Mouse (Mus musculus) liver, embryonic 13.5 days (tissue): ENCODE results near the gene Eif2ak4. TPM values are rescaled to one million over a fixed set of nuclear protein-coding genes. Genes with fewer than 3 reads are reported as not detected.

ENCODE experiments used
- ATAC-seq: fragments of 200-750 bp; cut with Nextera tagmentation; 2 replicates; pipeline ENCODE4 v1.8.0; 2017; ENCODE audit warnings: low read depth, mild to moderate bottlenecking, moderate number of reproducible peaks, moderate library complexity
- DNase-seq: peaks from one replicate; pipeline ENCODE4 v3.0.0; 2022
- H3K27ac ChIP-seq: fragments of 300-500 bp; sonication (generic); 2 replicates; pipeline ENCODE4 v1.5.1; 2015; ENCODE audit warnings: moderate library complexity, mild to moderate bottlenecking, inconsistent platforms
- H3K27me3 ChIP-seq: fragments of 300-500 bp; sonication (generic); 2 replicates; pipeline ENCODE4 v1.6.1; 2015; ENCODE audit warnings: mild to moderate bottlenecking, inconsistent platforms
- H3K36me3 ChIP-seq: fragments of 300-500 bp; sonication (generic); 2 replicates; pipeline ENCODE4 v1.6.1; 2015; ENCODE audit warnings: mild to moderate bottlenecking, inconsistent platforms
- H3K4me1 ChIP-seq: fragments of 300-500 bp; sonication (generic); replicated peaks from 2 replicates; pipeline ENCODE4 v1.6.1; 2015; ENCODE audit warnings: inconsistent platforms
- H3K4me2 ChIP-seq: fragments of 300-500 bp; sonication (generic); 2 replicates; pipeline ENCODE4 v1.6.1; 2015; ENCODE audit warnings: inconsistent platforms, mild to moderate bottlenecking, moderate library complexity
- H3K4me3 ChIP-seq: fragments of 300-500 bp; sonication (generic); replicated peaks from 2 replicates; pipeline ENCODE4 v1.5.1; 2015; ENCODE audit warnings: mild to moderate bottlenecking, inconsistent platforms
- H3K9ac ChIP-seq: fragments of 300-500 bp; sonication (generic); 2 replicates; pipeline ENCODE4 v1.6.1; 2015; ENCODE audit warnings: mild to moderate bottlenecking, inconsistent platforms
- H3K9me3 ChIP-seq: fragments of 300-500 bp; sonication (generic); replicated peaks from 2 replicates; pipeline ENCODE4 v1.6.1; 2016; ENCODE audit warnings: inconsistent platforms
- WGBS: fragments of 180-500 bp; shearing (Covaris S2); methylation state at CpG from one replicate; pipeline ENCODE4 v1.1.7; 2015; ENCODE audit not compliant: insufficient replicate concordance; 5-methylcytosine and 5-hydroxymethylcytosine counted together
- polyA plus RNA-seq: library from polyadenylated mRNA; unstranded; fragments of >200 nt; fragmentation: Nextera tagmentation; extraction: Ambion mirVana; gene quantifications from 2 replicates; pipeline ENCODE4 v1.2.1, GENCODE M21; 2015

Eif2ak4 gene
- 4.6 and 5.1 TPM in 2 replicates for polyA plus RNA-seq

GRCm38 (mm10) chr2:118388341-118389335, at the start of gene Eif2ak4:
Gene Eif2ak4, plus strand, starts transcription at chr2:118388618.
- H3K4me1 ChIP-seq, result peaks cover 34% of the 10 kb centered on the region
- no peaks in the 10 kb centered on the region for H3K36me3 ChIP-seq
- H3K9ac ChIP-seq, result peak within 1 kb of the TSS; percentile 89
- H3K4me3 ChIP-seq, result peak within 1 kb of the TSS; percentile 86
- ATAC-seq (peak; percentile 97), DNase-seq (peak; percentile 100)
- H3K27me3 ChIP-seq, result no peaks in the 10 kb centered on the region
- under 1% methylated on average over 61 of the region's 61 CpGs for WGBS
- no peaks in the 10 kb centered on the region for H3K9me3 ChIP-seq
- H3K4me2 ChIP-seq, result peak within 1 kb of the TSS; percentile 89
- H3K27ac ChIP-seq, result peak within 1 kb of the TSS; percentile 76

GRCm38 (mm10) chr2:118341295-118341694, 47.1 kb upstream of the Eif2ak4 start:
- H3K9ac ChIP-seq, result no peak overlapping the region
- no peaks in the 10 kb centered on the region for H3K27me3 ChIP-seq
- H3K36me3 ChIP-seq, result no peaks in the 10 kb centered on the region
- H3K4me3 ChIP-seq, result no peak overlapping the region
- ATAC-seq, result no peak
- no peak overlapping the region for H3K4me2 ChIP-seq
- DNase-seq, result no peak
- no peaks in the 10 kb centered on the region for H3K4me1 ChIP-seq
- 62% methylated on average over 7 of the region's 7 CpGs for WGBS
- no peak overlapping the region for H3K27ac ChIP-seq
- H3K9me3 ChIP-seq, result no peaks in the 10 kb centered on the region

GRCm38 (mm10) chr2:118343897-118344296, 44.5 kb upstream of the Eif2ak4 start:
- no peak overlapping the region for H3K9ac ChIP-seq
- no peak for DNase-seq
- no peaks in the 10 kb centered on the region for H3K9me3 ChIP-seq
- no peak overlapping the region for H3K4me3 ChIP-seq
- no peak overlapping the region for H3K27ac ChIP-seq
- 52% methylated on average over 3 of the region's 3 CpGs for WGBS
- no peaks in the 10 kb centered on the region for H3K36me3 ChIP-seq
- no peak overlapping the region for H3K4me2 ChIP-seq
- no peaks in the 10 kb centered on the region for H3K4me1 ChIP-seq
- no peaks in the 10 kb centered on the region for H3K27me3 ChIP-seq
- no peak for ATAC-seq

DNA sequence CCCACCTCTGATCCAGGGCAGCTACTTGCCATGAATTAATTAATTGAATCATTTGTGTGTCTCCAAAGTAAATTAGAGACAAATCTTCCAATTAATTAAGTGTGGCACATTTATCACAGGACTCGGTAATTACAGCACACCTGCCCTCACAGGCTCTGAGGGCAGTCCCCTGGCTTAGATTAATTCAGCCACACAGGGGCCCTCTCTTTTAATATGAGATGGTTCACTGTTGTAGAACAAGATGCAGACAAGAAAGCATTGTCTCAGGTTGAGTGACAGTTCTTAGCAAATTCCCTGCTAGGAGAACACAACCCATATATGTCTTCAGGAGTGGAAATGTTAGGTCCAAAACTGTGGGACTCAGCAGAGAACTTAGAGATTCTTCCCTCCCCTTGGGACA, 42.9 kb upstream of the Eif2ak4 start:
- H3K4me3 ChIP-seq, result no peak overlapping the region
- H3K36me3 ChIP-seq, result no peaks in the 10 kb centered on the region
- no peaks in the 10 kb centered on the region for H3K4me1 ChIP-seq
- DNase-seq, result no peak
- H3K4me2 ChIP-seq, result no peak overlapping the region
- 63% methylated on average over 1 of the region's 1 CpGs for WGBS
- no peak overlapping the region for H3K9ac ChIP-seq
- ATAC-seq, result no peak
- no peaks in the 10 kb centered on the region for H3K9me3 ChIP-seq
- no peak overlapping the region for H3K27ac ChIP-seq
- H3K27me3 ChIP-seq, result no peaks in the 10 kb centered on the region

GRCm38 (mm10) chr2:118353498-118353897, 34.9 kb upstream of the Eif2ak4 start:
- Histone ChIP-seq H3K27me3 (no peaks in the 10 kb centered on the region), H3K4me2 (no peak overlapping the region), H3K4me1 (no peaks in the 10 kb centered on the region), H3K4me3 (no peak overlapping the region), H3K36me3 (no peaks in the 10 kb centered on the region), H3K27ac (no peak overlapping the region), H3K9ac (no peak overlapping the region), H3K9me3 (no peaks in the 10 kb centered on the region)
- ATAC-seq (no peak), DNase-seq (no peak)
- WGBS, result 27% methylated on average over 4 of the region's 4 CpGs

- 50% methylated on average over 4 of the region's 4 CpGs for WGBS
- no peak for ATAC-seq
- no peaks in the 10 kb centered on the region for H3K4me1 ChIP-seq
These were observed 34.5 kb upstream of the Eif2ak4 start for GRCm38 (mm10) chr2:118353916-118354403.

GRCm38 (mm10) chr2:118355138-118355719, 33.2 kb upstream of the Eif2ak4 start:
- Histone ChIP-seq H3K4me3 (no peak overlapping the region), H3K27me3 (no peaks in the 10 kb centered on the region), H3K36me3 (no peaks in the 10 kb centered on the region), H3K9ac (no peak overlapping the region), H3K4me1 (no peaks in the 10 kb centered on the region), H3K4me2 (no peak overlapping the region), H3K27ac (no peak overlapping the region), H3K9me3 (no peaks in the 10 kb centered on the region)
- ATAC-seq (no peak), DNase-seq (no peak)
- 64% methylated on average over 6 of the region's 6 CpGs for WGBS

More at GRCm38 (mm10) chr2:118353916-118354403, 34.5 kb upstream of the Eif2ak4 start:
- no peaks in the 10 kb centered on the region for H3K27me3 ChIP-seq
- no peak for DNase-seq
- no peak overlapping the region for H3K4me2 ChIP-seq
- no peaks in the 10 kb centered on the region for H3K36me3 ChIP-seq
- H3K4me3 ChIP-seq, result no peak overlapping the region
- H3K27ac ChIP-seq, result no peak overlapping the region
- no peaks in the 10 kb centered on the region for H3K9me3 ChIP-seq
- H3K9ac ChIP-seq, result no peak overlapping the region

DNA sequence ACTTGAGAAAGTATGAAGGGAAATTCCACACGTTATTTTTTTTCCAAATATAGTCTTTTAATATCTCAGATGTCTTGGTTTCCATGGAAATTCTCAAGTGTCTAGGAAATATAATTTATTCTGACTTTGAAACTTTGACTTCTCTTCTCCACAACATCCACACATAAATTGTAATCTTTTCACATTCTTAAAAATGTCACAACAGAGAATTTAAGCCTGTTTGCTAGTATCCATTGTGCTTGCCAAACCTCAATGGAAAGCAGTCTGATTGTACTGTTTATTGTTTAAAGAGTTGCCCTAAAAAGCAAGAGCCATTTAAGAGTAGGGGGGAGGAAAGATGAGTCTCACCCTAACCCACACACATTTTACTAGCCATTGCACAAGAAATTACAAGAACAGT, 16.6 kb upstream of the Eif2ak4 start:
- Histone ChIP-seq H3K9ac (no peak overlapping the region), H3K27ac (no peak overlapping the region)

DNA sequence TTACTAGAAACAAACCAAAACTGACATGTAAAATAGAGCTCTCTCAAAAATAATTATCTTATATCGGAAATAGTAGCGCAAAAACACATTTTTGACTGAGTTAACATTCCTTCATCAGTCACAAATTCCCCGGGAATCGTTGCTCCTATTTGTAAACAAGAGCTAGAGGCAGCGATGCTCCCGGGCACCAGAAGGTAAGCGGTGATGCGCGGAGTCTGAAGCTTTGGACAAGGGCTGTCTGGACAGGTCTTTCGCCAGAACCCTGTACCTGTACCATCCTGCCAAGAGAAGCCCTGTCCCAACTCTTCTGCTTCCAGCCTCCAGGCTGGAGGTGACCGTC, 15.9 kb upstream of the Eif2ak4 start:
- Histone ChIP-seq H3K9me3 (no peaks in the 10 kb centered on the region), H3K27me3 (peaks cover 62% of the 10 kb centered on the region), H3K9ac (no peak overlapping the region), H3K36me3 (no peaks in the 10 kb centered on the region), H3K4me2 (peak overlapping the region; percentile 72), H3K27ac (no peak overlapping the region), H3K4me3 (peak overlapping the region; percentile 54), H3K4me1 (peaks cover 17% of the 10 kb centered on the region)
- 7% methylated on average over 11 of the region's 11 CpGs for WGBS
- DNase-seq (no peak), ATAC-seq (no peak; the same call in 1 of the 2 replicates)

More for the DNA sequence above, 16.6 kb upstream of the Eif2ak4 start:
- H3K4me1 ChIP-seq, result peaks cover 17% of the 10 kb centered on the region
- no peak overlapping the region for H3K4me2 ChIP-seq
- H3K9me3 ChIP-seq, result no peaks in the 10 kb centered on the region
- no peaks in the 10 kb centered on the region for H3K36me3 ChIP-seq
- peaks cover 62% of the 10 kb centered on the region for H3K27me3 ChIP-seq
- no peak for DNase-seq
- WGBS, result 43% methylated on average over 1 of the region's 1 CpGs
- H3K4me3 ChIP-seq, result no peak overlapping the region
- no peak for ATAC-seq

DNA sequence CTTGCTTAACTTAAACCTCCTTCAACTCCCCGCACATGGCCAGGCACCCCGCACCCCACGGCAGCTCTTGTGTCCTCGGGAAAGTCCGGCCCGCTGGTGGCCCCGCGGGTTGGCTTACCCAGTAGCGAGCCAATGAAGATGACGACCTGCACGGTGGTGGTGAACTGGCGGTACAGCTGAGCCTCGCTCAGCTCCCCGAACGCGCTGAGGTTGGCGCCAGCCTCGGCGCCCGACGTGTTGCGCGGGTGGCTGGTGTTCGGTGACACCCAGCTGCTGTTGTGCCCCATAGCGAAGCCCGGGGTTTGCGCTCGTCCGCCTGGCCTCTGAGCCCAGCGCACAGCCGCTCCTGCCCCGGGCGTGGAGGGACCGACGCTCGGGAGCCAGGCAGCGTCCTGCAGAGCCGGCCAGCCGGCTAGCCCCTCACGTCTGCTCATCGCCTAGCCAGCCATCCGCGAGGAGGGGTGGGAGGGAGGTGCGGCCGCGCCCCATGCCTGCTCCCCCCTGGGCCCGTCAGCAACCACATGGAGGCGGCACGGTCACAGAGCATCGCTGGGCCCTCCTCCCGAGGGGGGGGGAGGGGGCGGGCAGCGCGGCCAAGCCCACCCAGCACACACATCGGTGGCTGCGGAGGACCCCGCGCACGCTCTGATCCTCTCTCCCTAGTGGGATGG, 15.4 kb upstream of the Eif2ak4 start, which contains the start of gene Gpr176:
Gpr176 (minus strand) TSS at position 519 of the 671 bp plus-strand sequence.
- no peak for DNase-seq
- Histone ChIP-seq H3K4me2 (peak within 1 kb of the TSS; percentile 72), H3K4me1 (peaks cover 17% of the 10 kb centered on the region), H3K36me3 (no peaks in the 10 kb centered on the region), H3K27me3 (peaks cover 62% of the 10 kb centered on the region), H3K9me3 (no peaks in the 10 kb centered on the region), H3K27ac (no peak within 1 kb of the TSS), H3K9ac (peak within 1 kb of the TSS; percentile 39; the same call in 1 of the 2 replicates), H3K4me3 (peak within 1 kb of the TSS; percentile 54)
- WGBS, result 2% methylated on average over 55 of the region's 59 CpGs
- peak; percentile 52 for ATAC-seq
